ENCODE assay signal across 8 mouse cellular contexts in the genomic region with DNA sequence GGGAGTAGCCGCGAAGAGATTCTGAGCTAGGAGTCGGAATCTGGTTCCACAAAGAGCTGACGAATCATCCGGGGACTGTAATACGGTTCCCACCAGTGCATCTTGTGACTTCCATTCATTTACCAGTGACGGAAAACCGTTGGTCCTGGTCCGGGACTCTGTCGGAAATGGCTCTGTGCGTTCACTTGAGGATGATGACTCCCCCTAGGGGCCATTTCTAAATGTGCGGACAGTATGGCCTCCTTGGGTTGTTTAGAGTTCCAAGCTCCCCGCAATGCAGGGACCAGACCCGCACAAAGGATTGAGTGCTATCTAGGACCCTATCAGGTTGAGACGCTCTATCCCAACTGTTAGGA. TPM values are rescaled to one million over a fixed set of nuclear protein-coding genes. Genes with fewer than 3 reads are reported as not detected.
A peak's percentile ranks its signal among the peaks of the same experiment; 100 is the strongest.
DNase-seq lines count a peak whose midpoint lies in the region; ATAC-seq and TF ChIP-seq lines count a peak whose summit lies in the region.

A gene (minus strand): TSS at position 155 of the 356 bp plus-strand sequence.

- H3K27me3 ChIP-seq in G1E (ENCODE audit: insufficient read depth, low read length) = peaks cover 17% of the 10 kb centered on the region
- H3K27me3 ChIP-seq in forebrain, embryonic 13.5 days = no peaks in the 10 kb centered on the region
- H3K27me3 ChIP-seq in liver, postnatal 0 days (ENCODE audit: insufficient read depth, low read length) = no peaks in the 10 kb centered on the region
- no peaks in the 10 kb centered on the region for H3K27me3 ChIP-seq in neural tube, embryonic 13.5 days

- H3K4me3 ChIP-seq in G1E (ENCODE audit: low read depth, low read length) = peak within 1 kb of the TSS; percentile 93
- peak within 1 kb of the TSS; percentile 64 for H3K4me3 ChIP-seq in forebrain, embryonic 13.5 days
- peak within 1 kb of the TSS; percentile 57 for H3K4me3 ChIP-seq in liver, postnatal 0 days (ENCODE audit: low read depth, low read length)
- peak within 1 kb of the TSS; percentile 60 for H3K4me3 ChIP-seq in neural tube, embryonic 13.5 days

- TF ChIP-seq CTCF in G1E (IDR thresholded peaks at IDR 0.05; ENCODE audit: low read depth, low read length) = peak; percentile 37; the same call in 1 of the 2 replicates
- peak; percentile 70 for TF ChIP-seq CTCF in liver, postnatal 0 days (IDR thresholded peaks at IDR 0.05; ENCODE audit: low read depth)

- intact Hi-C loops in heart, postnatal 14 days (cut with DNase I) = loop anchor here (5.0 kb wide), 1 partner anchor 96 kb away; a partner anchor contains a TSS

- WGBS in forebrain, embryonic 13.5 days = under 1% methylated on average over 15 of the region's 15 CpGs
- WGBS in large intestine, adult 2 months = under 1% methylated on average over 15 of the region's 15 CpGs
- 1% methylated on average over 15 of the region's 15 CpGs for WGBS in liver, postnatal 0 days (ENCODE audit: insufficient replicate concordance)
- under 1% methylated on average over 15 of the region's 15 CpGs for WGBS in neural tube, embryonic 13.5 days

- H3K27ac ChIP-seq in forebrain, embryonic 13.5 days = peak within 1 kb of the TSS; percentile 97
- H3K27ac ChIP-seq in liver, postnatal 0 days (ENCODE audit: low read depth) = peak within 1 kb of the TSS; percentile 94
- peak within 1 kb of the TSS; percentile 96 for H3K27ac ChIP-seq in neural tube, embryonic 13.5 days (replicated peaks)

- TF ChIP-seq EP300 in liver, postnatal 0 days (IDR thresholded peaks at IDR 0.05; ENCODE audit: low read depth) = peak; percentile 58; the same call in 1 of the 2 replicates

- H3K9ac ChIP-seq in forebrain, embryonic 13.5 days = peak within 1 kb of the TSS; percentile 86
- H3K9ac ChIP-seq in liver, postnatal 0 days (replicated peaks) = peak within 1 kb of the TSS; percentile 75
- peak within 1 kb of the TSS; percentile 84 for H3K9ac ChIP-seq in neural tube, embryonic 13.5 days

- peaks cover 33% of the 10 kb centered on the region for H3K36me3 ChIP-seq in G1E (replicated peaks)
- H3K36me3 ChIP-seq in forebrain, embryonic 13.5 days (ENCODE audit: poor library complexity, severe bottlenecking) = peaks cover 15% of the 10 kb centered on the region
- 0 out of 2 replicates have a peak, but pooled peaks cover under 1% of the 10 kb centered on the region for H3K36me3 ChIP-seq in liver, postnatal 0 days (replicated peaks; ENCODE audit: insufficient read depth, low read length)
- peaks cover 18% of the 10 kb centered on the region for H3K36me3 ChIP-seq in neural tube, embryonic 13.5 days

- H3K9me3 ChIP-seq in G1E (replicated peaks) = no peaks in the 10 kb centered on the region
- no peaks in the 10 kb centered on the region for H3K9me3 ChIP-seq in forebrain, embryonic 13.5 days (replicated peaks)
- no peaks in the 10 kb centered on the region for H3K9me3 ChIP-seq in liver, postnatal 0 days (ENCODE audit: low read length)
- H3K9me3 ChIP-seq in neural tube, embryonic 13.5 days = 0 out of 2 replicates have a peak, but pooled peaks cover 8% of the 10 kb centered on the region

- peak within 1 kb of the TSS; percentile 74 for H3K4me2 ChIP-seq in forebrain, embryonic 13.5 days
- peak within 1 kb of the TSS; percentile 83 for H3K4me2 ChIP-seq in liver, postnatal 0 days (ENCODE audit: low read depth, low read length)
- H3K4me2 ChIP-seq in neural tube, embryonic 13.5 days = peak within 1 kb of the TSS; percentile 79

- H3K4me1 ChIP-seq in G1E (ENCODE audit: insufficient read depth, low read depth, low read length) = peaks cover 34% of the 10 kb centered on the region
- peaks cover 14% of the 10 kb centered on the region for H3K4me1 ChIP-seq in forebrain, embryonic 13.5 days
- H3K4me1 ChIP-seq in liver, postnatal 0 days (ENCODE audit: insufficient read depth) = peaks cover 8% of the 10 kb centered on the region
- H3K4me1 ChIP-seq in neural tube, embryonic 13.5 days (replicated peaks) = peaks cover 19% of the 10 kb centered on the region

- peak; percentile 68 for ATAC-seq in G1E (ENCODE audit: extremely low read depth, insufficient number of reproducible peaks, low FRiP score, poor library complexity, severe bottlenecking)
- peak; percentile 77 for ATAC-seq in forebrain, embryonic 13.5 days
- peak; percentile 76 for ATAC-seq in liver, postnatal 0 days
- peak; percentile 82 for ATAC-seq in neural tube, embryonic 13.5 days (ENCODE audit: low read depth)

- DNase-seq in G1E (ENCODE audit: low spot score) = peak; percentile 71
- peak; percentile 90 for DNase-seq in c-Kit-positive CD71-positive TER-119-positive erythroid progenitor cells, embryonic 14.5 days (ENCODE audit: low spot score)
- DNase-seq in heart, postnatal 14 days = peak; percentile 63 to 82
- no peak for DNase-seq in large intestine, adult 2 months (ENCODE audit: low read depth, low spot score)
- peak; percentile 84 for DNase-seq in liver, postnatal 0 days
- DNase-seq in testis, postnatal 14 days (ENCODE audit: low spot score) = peak; percentile 81

RNA-seq across cellular contexts. Expression of the gene that starts here (rescaled TPM):
- total RNA-seq in G1E (2014; fragmentation: Nextera tagmentation) (49.8 and 60.0 TPM in 2 replicates), G1E (2017) (28.5 and 29.2 TPM in 2 replicates)
- 76.9 and 83.5 TPM in 2 replicates for polyA plus RNA-seq in G1E (2012)
- 86.1 and 87.1 TPM in 2 replicates for polyA plus RNA-seq in forebrain, embryonic 13.5 days (2015; fragmentation: Nextera tagmentation; extraction: Ambion mirVana)
- total RNA-seq in heart, postnatal 14 days (2021) = 10 to 100 TPM; 54.8 to 58.4 TPM
- 68.6 and 69.0 TPM in 2 replicates for polyA plus RNA-seq in large intestine, adult 2 months (2012; rRNA removed)
- 16.7 and 20.5 TPM in 2 replicates for polyA plus RNA-seq in liver, postnatal 0 days (2015; fragmentation: Nextera tagmentation; extraction: Ambion mirVana)
- polyA plus RNA-seq in neural tube, embryonic 13.5 days (2015; fragmentation: Nextera tagmentation; extraction: Ambion mirVana) = 111 and 126 TPM in 2 replicates
